Mouse (Mus musculus) lung, embryonic 14.5 days (tissue): Measurements from ENCODE around the gene Picalm. TPM values are rescaled to one million over a fixed set of nuclear protein-coding genes. Genes with fewer than 3 reads are reported as not detected.
"Not testable (repeated sequence)": the region's sequence is repeated elsewhere in the genome, so short reads cannot be mapped to it uniquely, and the experiment has no call there.

Source experiments
- ATAC-seq: fragments of 200-750 bp; cut with Nextera tagmentation; 2 replicates; pipeline ENCODE4 v1.8.0; 2017; ENCODE audit warnings: mild to moderate bottlenecking, moderate TSS enrichment, moderate library complexity; ENCODE audit not compliant: insufficient read depth
- DNase-seq: peaks from one replicate; pipeline ENCODE4 v3.0.0-alpha.2; 2015
- H3K27ac ChIP-seq: fragments of 300-500 bp; sonication (generic); 2 replicates; pipeline ENCODE4 v1.5.1; 2014; ENCODE audit warnings: low read depth, mild to moderate bottlenecking, moderate library complexity
- H3K27me3 ChIP-seq: fragments of 300-500 bp; sonication (generic); 2 replicates; pipeline ENCODE4 v1.6.1; 2014; ENCODE audit warnings: low read length, control low read depth; ENCODE audit not compliant: insufficient read depth
- H3K36me3 ChIP-seq: fragments of 300-500 bp; sonication (generic); 2 replicates; pipeline ENCODE4 v1.6.1; 2014; ENCODE audit warnings: control low read depth; ENCODE audit not compliant: insufficient read depth
- H3K4me1 ChIP-seq: fragments of 300-500 bp; sonication (generic); 2 replicates; pipeline ENCODE4 v1.6.1; 2014; ENCODE audit warnings: antibody characterized with exemption, control low read depth; ENCODE audit not compliant: insufficient read depth
- H3K4me2 ChIP-seq: fragments of 300-500 bp; sonication (generic); 2 replicates; pipeline ENCODE4 v1.6.1; 2014; ENCODE audit warnings: mild to moderate bottlenecking
- H3K4me3 ChIP-seq: fragments of 300-500 bp; sonication (generic); 2 replicates; pipeline ENCODE4 v1.5.1; 2014; ENCODE audit warnings: low read depth, low read length
- H3K9ac ChIP-seq: fragments of 300-500 bp; sonication (generic); 2 replicates; pipeline ENCODE4 v1.6.1; 2014
- H3K9me3 ChIP-seq: fragments of 300-500 bp; sonication (generic); 2 replicates; pipeline ENCODE4 v1.6.1; 2016; ENCODE audit warnings: low read depth, low read length, control low read depth
- CTCF ChIP-seq: IDR thresholded peaks from 2 replicates; pipeline ENCODE4 v1.5.1; 2016; ENCODE audit warnings: antibody characterized with exemption, low read depth
- WGBS: fragments of 180-500 bp; shearing (Covaris S2); extraction: QIAGEN DNeasy Blood & Tissue Kit; methylation state at CpG from one replicate; pipeline ENCODE4 v1.1.7; 2014; 5-methylcytosine and 5-hydroxymethylcytosine counted together
- polyA plus RNA-seq: library from polyadenylated mRNA; unstranded; fragments of >200 nt; fragmentation: Nextera tagmentation; extraction: Ambion mirVana; gene quantifications from 2 replicates; pipeline ENCODE4 v1.2.1, GENCODE M21; 2014

Picalm gene
- polyA plus RNA-seq, 1 experiment from 2014 or later = 53.6 TPM

- no peaks in the 10 kb centered on the region for H3K9me3 ChIP-seq
- no peak overlapping the region for H3K27ac ChIP-seq
- 92% methylated on average over 2 of the region's 2 CpGs for WGBS
- TF ChIP-seq CTCF = no peak
- no peak overlapping the region for H3K4me2 ChIP-seq
- no peaks in the 10 kb centered on the region for H3K4me1 ChIP-seq
- peaks cover 57% of the 10 kb centered on the region for H3K36me3 ChIP-seq
- no peak overlapping the region for H3K9ac ChIP-seq
- H3K4me3 ChIP-seq = no peak overlapping the region
- no peaks in the 10 kb centered on the region for H3K27me3 ChIP-seq
- DNase-seq (no peak), ATAC-seq (no peak)
Measured at GRCm38 (mm10) chr7:90203914-90204313, 73.9 kb downstream of the Picalm start.

DNA sequence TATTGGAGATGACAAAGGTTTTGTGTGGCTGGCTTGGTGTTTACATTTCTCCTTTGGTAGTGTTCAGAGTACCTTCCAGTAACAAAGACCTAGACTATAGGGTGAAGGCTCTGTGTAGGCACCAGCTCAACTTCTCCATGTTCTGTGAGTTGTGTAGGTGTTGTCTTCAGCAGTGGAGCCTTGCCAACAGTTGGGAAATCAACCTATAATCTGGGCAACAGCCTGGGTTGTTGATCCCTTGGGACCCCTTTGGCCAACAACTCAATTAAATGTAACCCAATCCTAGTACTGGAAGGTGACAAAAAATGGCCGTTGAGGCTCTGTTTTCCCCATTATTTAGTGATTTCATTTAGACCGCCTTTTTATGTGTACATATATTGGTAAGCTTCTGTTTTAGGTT lies 80.1 kb downstream of the Picalm start:
- no peak for TF ChIP-seq CTCF
- H3K4me2 ChIP-seq = no peak overlapping the region
- no peak overlapping the region for H3K27ac ChIP-seq
- peaks cover 36% of the 10 kb centered on the region for H3K36me3 ChIP-seq
- DNase-seq (no peak), ATAC-seq (no peak)
- H3K4me1 ChIP-seq = no peaks in the 10 kb centered on the region
- 92% methylated on average over 2 of the region's 2 CpGs for WGBS
- H3K4me3 ChIP-seq = no peak overlapping the region
- H3K27me3 ChIP-seq = no peaks in the 10 kb centered on the region
- H3K9ac ChIP-seq = no peak overlapping the region
- no peaks in the 10 kb centered on the region for H3K9me3 ChIP-seq

GRCm38 (mm10) chr7:90210947-90211346 lies 80.9 kb downstream of the Picalm start:
- ATAC-seq = no peak
- no peak for DNase-seq
- peaks cover 32% of the 10 kb centered on the region for H3K36me3 ChIP-seq
- no peak overlapping the region for H3K9ac ChIP-seq
- H3K4me3 ChIP-seq = no peak overlapping the region
- H3K4me2 ChIP-seq = no peak overlapping the region
- H3K9me3 ChIP-seq = no peaks in the 10 kb centered on the region
- no peak for TF ChIP-seq CTCF
- no peaks in the 10 kb centered on the region for H3K4me1 ChIP-seq
- H3K27ac ChIP-seq = no peak overlapping the region
- no peaks in the 10 kb centered on the region for H3K27me3 ChIP-seq

GRCm38 (mm10) chr7:90216511-90216910 lies 86.5 kb downstream of the Picalm start:
- no peak overlapping the region for H3K4me2 ChIP-seq
- 78% methylated on average over 8 of the region's 8 CpGs for WGBS
- DNase-seq (no peak), ATAC-seq (no peak)
- no peak for TF ChIP-seq CTCF
- H3K36me3 ChIP-seq = no peaks in the 10 kb centered on the region
- H3K9ac ChIP-seq = no peak overlapping the region
- H3K27me3 ChIP-seq = no peaks in the 10 kb centered on the region
- no peak overlapping the region for H3K27ac ChIP-seq
- H3K4me1 ChIP-seq = no peaks in the 10 kb centered on the region
- no peaks in the 10 kb centered on the region for H3K9me3 ChIP-seq
- H3K4me3 ChIP-seq = no peak overlapping the region

DNA sequence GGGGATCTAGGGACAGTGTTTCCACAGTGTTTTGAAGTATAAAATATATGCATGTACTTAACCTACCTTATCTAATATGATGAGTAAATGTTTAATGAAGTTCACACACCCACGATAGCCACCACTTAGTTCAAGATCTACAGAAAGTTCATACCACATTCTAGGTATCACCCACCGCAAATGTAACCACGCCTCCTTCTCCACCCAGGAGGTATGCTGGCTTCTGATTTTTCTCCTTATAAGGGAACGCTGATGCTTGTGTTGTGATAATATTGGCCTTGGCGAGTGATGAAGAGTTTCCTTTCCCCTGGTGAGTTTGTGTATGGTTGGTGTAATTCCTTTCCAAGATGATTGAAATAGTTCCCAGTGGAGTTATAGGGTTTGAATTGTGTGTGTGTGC lies 88.1 kb downstream of the Picalm start:
- no peak overlapping the region for H3K4me3 ChIP-seq
- TF ChIP-seq CTCF = no peak
- H3K27me3 ChIP-seq = no peaks in the 10 kb centered on the region
- H3K9me3 ChIP-seq = no peaks in the 10 kb centered on the region
- no peak for ATAC-seq
- H3K4me2 ChIP-seq = no peak overlapping the region
- no peaks in the 10 kb centered on the region for H3K4me1 ChIP-seq
- WGBS = 64% methylated on average over 5 of the region's 5 CpGs
- H3K27ac ChIP-seq = no peak overlapping the region
- no peaks in the 10 kb centered on the region for H3K36me3 ChIP-seq
- DNase-seq = no peak
- H3K9ac ChIP-seq = no peak overlapping the region

GRCm38 (mm10) chr7:90221487-90221886 lies 91.5 kb downstream of the Picalm start:
- WGBS = 65% methylated on average over 2 of the region's 2 CpGs
- TF ChIP-seq CTCF = no peak

GRCm38 (mm10) chr7:90228075-90228474 lies 98.1 kb downstream of the Picalm start:
- Histone ChIP-seq H3K4me1 (0 out of 2 replicates have a peak, but pooled peaks cover 3% of the 10 kb centered on the region), H3K4me2 (no peak overlapping the region), H3K4me3 (no peak overlapping the region), H3K27me3 (no peaks in the 10 kb centered on the region), H3K9me3 (no peaks in the 10 kb centered on the region), H3K9ac (no peak overlapping the region), H3K27ac (no peak overlapping the region), H3K36me3 (no peaks in the 10 kb centered on the region)
- 68% methylated on average over 4 of the region's 4 CpGs for WGBS
- TF ChIP-seq CTCF = no peak
- DNase-seq = no peak
- no peak for ATAC-seq

More at GRCm38 (mm10) chr7:90221487-90221886, 91.5 kb downstream of the Picalm start:
- Histone ChIP-seq H3K27me3 (no peaks in the 10 kb centered on the region), H3K4me1 (no peaks in the 10 kb centered on the region), H3K27ac (no peak overlapping the region), H3K4me2 (no peak overlapping the region), H3K9ac (no peak overlapping the region), H3K4me3 (no peak overlapping the region), H3K36me3 (no peaks in the 10 kb centered on the region), H3K9me3 (no peaks in the 10 kb centered on the region)
- DNase-seq (no peak), ATAC-seq (no peak)

GRCm38 (mm10) chr7:90228884-90229283 lies 98.9 kb downstream of the Picalm start:
- ATAC-seq, H3K4me3 ChIP-seq, H3K9me3 ChIP-seq, H3K9ac ChIP-seq, H3K27me3 ChIP-seq, H3K4me1 ChIP-seq, H3K36me3 ChIP-seq, H3K27ac ChIP-seq, H3K4me2 ChIP-seq: not testable (repeated sequence)
- DNase-seq = peak; percentile 45
- TF ChIP-seq CTCF = peak; percentile 58
